In the genomic region with DNA sequence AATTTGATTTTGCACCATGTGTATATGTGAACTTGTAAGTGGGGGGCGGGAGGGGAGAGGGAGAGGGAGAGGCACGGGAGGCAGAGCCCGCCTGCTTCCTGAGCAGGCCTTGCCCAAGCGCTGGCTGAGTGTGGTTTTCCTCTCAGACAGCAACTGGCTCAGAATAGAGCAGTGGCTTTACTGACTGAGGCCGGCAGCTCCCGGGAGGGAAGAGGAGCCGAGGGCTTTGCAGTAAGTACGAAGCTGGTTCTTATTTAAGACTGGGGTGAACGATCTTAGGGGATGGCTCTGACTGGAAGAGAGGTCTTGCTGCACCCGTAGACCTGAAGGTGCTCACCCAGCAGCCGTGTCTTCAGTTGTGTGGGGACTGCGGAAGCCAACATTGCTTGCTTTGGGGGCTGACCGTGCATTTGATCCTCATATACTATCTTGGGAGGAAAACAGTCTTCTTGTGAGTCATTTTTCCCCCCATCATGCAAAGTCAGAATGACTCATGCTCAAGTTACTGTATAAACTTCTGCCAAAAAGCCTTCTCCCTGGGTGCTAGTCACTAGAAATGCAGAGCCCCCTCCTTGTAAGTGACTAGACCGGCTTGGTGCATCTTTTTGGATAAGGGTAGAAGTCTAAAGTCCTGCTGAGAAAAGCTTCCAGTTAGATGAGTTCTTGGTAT, we compare ENCODE assay signal across 8 mouse cellular contexts. TPM values are rescaled to one million over a fixed set of nuclear protein-coding genes. Genes with fewer than 3 reads are reported as not detected.
DNase-seq lines count a peak whose midpoint lies in the region; ATAC-seq lines count a peak whose summit lies in the region.

No protein-coding gene starts in this region.

- 0 out of 2 replicates have a peak overlapping the region, but pooled peaks have one; percentile 46 for H3K27ac ChIP-seq in neural tube, embryonic 13.5 days (replicated peaks)

- no peak for ATAC-seq in CD4-positive, CD25-positive, alpha-beta regulatory T cell, adult 4 months
- no peak for ATAC-seq in neural tube, embryonic 13.5 days (ENCODE audit: low read depth)
- ATAC-seq in monocyte, adult 5-6 weeks (replicated peaks; ENCODE audit: insufficient number of reproducible peaks, low FRiP score, low TSS enrichment, poor library complexity, severe bottlenecking): peak; percentile 59
- ATAC-seq in erythroid progenitor cell, adult 5-6 weeks (replicated peaks; ENCODE audit: low FRiP score, poor library complexity, severe bottlenecking): no peak

- H3K4me2 ChIP-seq in neural tube, embryonic 13.5 days: no peak overlapping the region

- no peaks in the 10 kb centered on the region for H3K36me3 ChIP-seq in neural tube, embryonic 13.5 days

- H3K9me3 ChIP-seq in neural tube, embryonic 13.5 days: no peaks in the 10 kb centered on the region

- 63% methylated on average over 14 of the region's 14 CpGs for WGBS in neural tube, embryonic 13.5 days

- DNase-seq in CD4-positive, CD25-positive, alpha-beta regulatory T cell, adult 2 months (ENCODE audit: low read depth, low spot score): peak; percentile 29
- DNase-seq in neural tube, embryonic 10.5 days (ENCODE audit: extremely low spot score, low spot score): no peak
- DNase-seq in gastrocnemius, postnatal 25 days: peak; percentile 20
- DNase-seq in left cerebral cortex, postnatal 36 days (ENCODE audit: low spot score in 2 of 2): peak; percentile 67 to 70

- intact Hi-C loops in left cerebral cortex, postnatal 36 days (cut with DNase I): loop anchor here (5.0 kb wide), 1 partner anchor 48 kb away; a partner anchor contains a TSS

- H3K4me3 ChIP-seq in neural tube, embryonic 13.5 days: no peak overlapping the region

- no peaks in the 10 kb centered on the region; the same call in 1 of the 2 replicates for H3K4me1 ChIP-seq in neural tube, embryonic 13.5 days (replicated peaks)

- no peak overlapping the region for H3K9ac ChIP-seq in neural tube, embryonic 13.5 days

- H3K27me3 ChIP-seq in neural tube, embryonic 13.5 days: no peaks in the 10 kb centered on the region

RNA-seq across cellular contexts. Expression of a gene that starts 48.8 kb away (rescaled TPM):
- 1 to 10 TPM; 2.9 to 3.5 TPM for polyA plus RNA-seq in CD4-positive, CD25-positive, alpha-beta regulatory T cell, adult 4 months (2017; shearing (Covaris generic))
- polyA plus RNA-seq in neural tube, embryonic 13.5 days (2015; fragmentation: Nextera tagmentation; extraction: Ambion mirVana): 10.2 and 12.9 TPM in 2 replicates
- total RNA-seq in gastrocnemius, postnatal 25 days (2021): 1 to 10 TPM; 1.9 to 2.8 TPM
- total RNA-seq in left cerebral cortex, postnatal 36 days (2021): 10 to 100 TPM; 61.0 to 83.6 TPM
- 37.8 to 63.9 TPM (median 41.1 TPM) in 3 replicates for total RNA-seq in monocyte, adult 5-6 weeks (2017)
- total RNA-seq in erythroid progenitor cell, adult 5-6 weeks (2015; ENCODE audit: low replicate concordance): 223 and 243 TPM in 2 replicates
- total RNA-seq in erythroid progenitor cell, adult 5-6 weeks (2017; ENCODE audit: low replicate concordance): 391 and 459 TPM in 2 replicates

Comparison
In these comparisons a context has a peak if more than half of its experiments do, and no peak if none do; other contexts are left out.
1. RNA of a gene that starts 48.8 kb away (total RNA-seq): 223 to 459 TPM in erythroid progenitor cell, adult 5-6 weeks, 61.0 to 83.6 TPM in left cerebral cortex, postnatal 36 days and 37.8 to 63.9 TPM in monocyte, adult 5-6 weeks; 1.9 to 2.8 TPM in gastrocnemius, postnatal 25 days; every median in the first group is over 10 times any median in the second.